Mouse (Mus musculus) spleen, embryonic (tissue): ENCODE measurements at regions not wholly inside any gene's neighbourhood (a gene's known extent, or its start where the extent isn't known, plus 50 kb on each side); places are given as distances from the start of the nearest gene placed in this dataset.

ENCODE experiments used
- CTCF ChIA-PET: fragments of 350-600 bp; sonication (Branson Sonifier 250); formaldehyde crosslinking; loops from one replicate; lab custom pipeline; 2022; lab: Charles Lee

GRCm38 (mm10) chr3:147443691-147443960 is 591.5 kb downstream of the Ttll7 start:
- CTCF ChIA-PET = no interaction called here

GRCm38 (mm10) chr3:147444005-147444763 is 592.0 kb downstream of the Ttll7 start:
- CTCF ChIA-PET = no interaction called here

- CTCF ChIA-PET = no interaction called here
These were observed 593.1 kb downstream of the Ttll7 start for GRCm38 (mm10) chr3:147445066-147445844.

GRCm38 (mm10) chr3:147445884-147446283 is 593.7 kb downstream of the Ttll7 start:
- CTCF ChIA-PET = interaction anchor here (0.7 kb wide), 1 partner anchor 1351 kb away, joined by 3 read pairs; no protein-coding TSS in a partner anchor

GRCm38 (mm10) chr3:147452176-147452575 is 600.0 kb downstream of the Ttll7 start:
- CTCF ChIA-PET = no interaction called here

- CTCF ChIA-PET = no interaction called here
These were observed 603.2 kb downstream of the Ttll7 start for GRCm38 (mm10) chr3:147455383-147455782.

- CTCF ChIA-PET = no interaction called here
These were observed 604.1 kb downstream of the Ttll7 start for GRCm38 (mm10) chr3:147456294-147456693.

GRCm38 (mm10) chr3:147458115-147458514 is 605.9 kb downstream of the Ttll7 start:
- CTCF ChIA-PET = no interaction called here

GRCm38 (mm10) chr3:147479890-147480289 is 627.7 kb downstream of the Ttll7 start:
- CTCF ChIA-PET = no interaction called here
